Mouse (Mus musculus) cortical plate, adult 2 months (tissue): ENCODE results near the gene Map7.

Source experiments
- CTCF ChIP-seq: fragments of 200-500 bp; IDR thresholded peaks from 2 replicates; pipeline ENCODE4 v1.5.1; 2011; ENCODE audit warnings: mild to moderate bottlenecking, control low read depth, low read length; ENCODE audit not compliant: insufficient read depth; ENCODE audit errors: extremely low read depth
- POLR2A ChIP-seq: fragments of 200-500 bp; IDR thresholded peaks from 2 replicates; pipeline ENCODE4 v1.6.1; 2011; ENCODE audit warnings: mild to moderate bottlenecking, low read length, control low read depth; ENCODE audit not compliant: insufficient read depth; ENCODE audit errors: extremely low read depth

- TF ChIP-seq CTCF (no peak), POLR2A (no peak)
Observed at GRCm38 (mm10) chr10:20287369-20287768, 139.1 kb downstream of the Map7 start.
